Mouse (Mus musculus) G1E (cell line): ENCODE data around the gene Lrrc25.

Experiments
- CTCF ChIP-seq: IDR thresholded peaks from 2 replicates; pipeline ENCODE4 v1.5.1; 2012; ENCODE audit warnings: low read depth, low read length, inconsistent platforms, mixed read lengths
- GATA1 ChIP-seq: IDR thresholded peaks from 2 replicates; pipeline ENCODE4 v1.6.1; 2012; ENCODE audit warnings: borderline replicate concordance, low read length, inconsistent platforms, mixed read lengths

DNA sequence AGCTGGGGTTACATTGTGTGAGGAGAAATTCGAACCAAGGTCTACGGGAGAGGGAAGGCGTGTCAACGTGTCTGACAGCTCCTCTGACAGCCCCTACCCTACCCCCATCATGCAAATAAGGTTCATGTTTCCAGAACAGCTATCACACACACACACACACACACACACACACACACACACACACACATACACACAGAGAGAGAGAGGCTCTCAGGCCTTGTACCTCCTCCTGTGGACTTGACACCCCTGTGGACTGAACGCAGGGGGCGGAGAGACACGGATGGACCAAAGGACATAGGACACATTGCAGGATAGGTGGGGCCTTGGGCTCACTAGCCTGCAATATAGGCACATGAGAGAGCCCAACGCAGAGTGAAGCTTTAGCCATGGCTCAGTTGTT, 20.9 kb downstream of the Lrrc25 start:
- TF ChIP-seq CTCF (no peak), GATA1 (no peak)
